Mouse (Mus musculus) T-helper 2 cell (primary cell): ENCODE measurements around the gene Map1s.

Experiments
- in situ Hi-C: fragments of 300-600 bp; cut with MboI, MseI; formaldehyde crosslinking; loops from one replicate; pipeline ENCODE4 v1.15.1; 2025; ENCODE audit warnings: high pct_unique_total_duplicates

The Map1s gene

DNA sequence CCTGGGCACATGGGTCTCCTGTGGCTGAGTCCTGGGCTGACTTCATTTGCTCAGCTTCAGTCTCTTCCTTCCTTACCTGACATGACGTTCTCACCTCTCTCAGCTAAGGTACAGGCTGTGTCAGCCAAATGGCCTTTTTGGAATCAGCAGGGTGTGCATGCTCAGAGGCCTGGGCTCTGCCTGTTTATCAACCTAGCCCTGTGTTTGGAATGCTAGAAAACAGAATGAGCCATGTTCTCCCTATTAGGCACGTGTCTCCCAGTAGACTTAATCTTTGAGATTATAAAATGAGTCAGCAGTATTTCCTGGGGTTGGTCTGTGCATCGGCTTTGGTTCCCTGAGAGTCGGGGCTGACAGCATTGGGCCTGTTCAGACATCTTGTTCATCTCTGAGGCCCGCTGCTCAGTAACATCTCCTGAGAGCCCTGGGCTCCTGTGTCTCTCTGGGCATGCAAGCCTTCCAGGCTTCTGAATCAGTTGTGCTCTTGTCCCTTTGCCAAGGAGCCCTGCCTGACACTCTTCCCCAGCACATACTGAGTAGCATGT is 23.1 kb downstream of the Map1s start:
- in situ Hi-C loops, result no loop called here

DNA sequence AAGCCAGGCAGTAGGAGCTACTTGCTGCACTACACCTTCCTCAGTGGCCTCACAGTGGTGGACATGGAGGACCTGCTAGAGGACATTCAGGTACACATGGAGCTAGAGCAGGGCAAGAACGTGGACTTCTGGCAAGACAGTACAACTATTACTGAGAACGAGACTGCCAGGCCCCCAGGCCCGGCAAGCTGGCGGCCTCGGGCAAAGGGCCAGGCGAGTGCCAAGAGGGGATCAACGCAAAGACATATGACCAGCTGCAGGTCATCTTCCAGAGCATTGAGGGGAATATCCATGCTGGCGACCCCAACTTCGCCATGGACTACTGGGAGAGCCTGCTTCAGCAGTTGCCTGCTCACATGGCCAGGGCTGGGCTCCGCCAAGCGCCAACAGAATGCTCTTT is 26.0 kb downstream of the Map1s start:
- in situ Hi-C loops, result no loop called here

DNA sequence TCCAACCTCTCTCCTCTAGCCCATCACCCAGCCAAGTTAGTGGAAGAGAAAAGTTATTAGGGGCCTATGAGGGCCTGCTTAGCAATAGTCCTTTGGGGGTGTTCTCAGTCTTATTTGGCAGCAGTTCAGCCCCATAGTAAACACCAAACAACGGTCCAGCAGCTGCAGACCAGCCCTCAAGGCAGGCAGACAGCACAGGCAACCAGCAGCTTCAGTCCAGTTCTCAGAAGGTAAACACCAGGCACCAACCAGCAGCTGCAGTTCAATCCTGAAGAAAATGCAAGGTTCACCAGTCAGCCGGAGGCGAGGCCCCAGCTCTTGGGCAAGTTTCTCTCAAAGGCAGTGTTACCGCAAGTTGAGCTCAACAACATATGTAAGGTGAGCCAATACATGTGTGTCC is 27.3 kb downstream of the Map1s start:
- in situ Hi-C loops, result no loop called here

DNA sequence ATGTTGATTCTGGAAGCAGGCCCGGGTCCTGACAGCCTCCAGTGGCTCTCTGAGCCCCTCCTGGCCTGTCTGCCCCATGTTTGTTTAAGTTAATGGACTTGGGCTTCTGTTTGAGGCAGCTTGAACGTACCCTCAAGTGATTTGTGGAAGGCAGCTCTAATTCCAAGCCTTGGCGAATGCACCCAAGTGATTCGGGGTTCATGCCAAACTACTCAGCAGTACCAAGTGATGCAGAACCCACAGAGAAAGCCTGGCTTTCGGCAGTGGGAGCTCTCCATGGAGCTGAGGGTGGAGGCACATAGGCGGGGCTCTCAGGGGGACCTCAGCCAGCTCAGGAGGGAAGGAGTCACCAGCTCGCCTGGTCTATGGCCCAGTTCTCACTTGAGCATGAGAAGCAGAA is 29.1 kb downstream of the Map1s start:
- in situ Hi-C loops, result no loop called here

DNA sequence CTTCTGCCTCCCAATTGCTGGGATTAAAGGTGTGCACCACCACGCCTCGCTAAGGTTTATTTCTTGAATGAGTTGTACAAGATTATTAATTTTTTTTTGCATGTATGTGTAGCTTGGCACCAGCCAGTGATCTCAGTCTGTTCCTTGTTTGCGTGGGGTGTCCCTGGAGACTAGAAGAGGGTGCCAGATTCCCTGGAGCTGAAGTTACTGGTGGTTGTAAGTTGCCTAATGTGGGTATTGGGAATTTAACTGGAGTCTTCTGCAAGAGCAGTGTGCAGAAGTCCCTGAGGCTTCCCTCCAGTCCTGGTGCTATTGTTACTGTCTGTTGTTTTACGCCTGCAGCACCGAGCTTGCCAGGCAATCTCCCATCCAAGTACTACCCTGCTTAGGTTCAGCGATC is 31.5 kb downstream of the Map1s start:
- in situ Hi-C loops, result no loop called here

DNA sequence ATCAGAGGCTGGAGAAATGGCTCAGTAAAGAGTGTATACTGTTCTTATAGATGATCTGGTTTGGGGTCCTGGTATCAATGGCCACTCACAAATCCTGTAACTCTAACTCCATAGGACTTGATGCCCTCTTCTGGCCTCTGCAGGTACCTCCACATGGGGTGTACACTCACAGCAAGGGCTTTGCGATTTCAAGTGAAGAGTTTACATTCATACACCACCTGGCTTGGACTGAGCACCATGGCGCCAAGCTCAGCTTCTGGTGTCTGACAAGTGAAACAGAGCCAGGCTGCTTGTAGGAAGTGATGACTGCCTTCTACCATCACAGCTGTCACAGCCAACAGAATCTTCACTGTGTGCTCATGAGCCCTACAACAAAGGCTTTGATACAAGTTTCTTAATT is 35.7 kb downstream of the Map1s start:
- in situ Hi-C loops, result no loop called here

DNA sequence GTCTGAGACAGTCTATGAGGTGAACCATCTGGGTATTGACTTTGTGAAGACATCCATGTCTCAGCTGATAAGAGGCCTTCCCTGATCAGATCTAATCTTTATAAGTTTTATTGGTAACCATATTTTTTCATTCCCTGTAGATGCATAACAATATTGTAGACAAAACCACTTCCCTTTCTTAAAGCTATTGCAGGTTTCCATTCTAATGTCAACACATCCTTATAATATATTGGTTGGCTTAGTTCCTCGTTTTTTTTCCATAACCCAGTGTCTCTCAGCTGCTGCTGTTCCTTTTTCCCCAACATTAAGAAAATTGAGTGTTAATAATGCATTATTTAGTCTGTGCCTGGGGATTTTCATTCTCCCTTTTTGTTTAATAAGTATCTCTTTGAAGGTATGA is 37.5 kb downstream of the Map1s start:
- in situ Hi-C loops, result no loop called here

DNA sequence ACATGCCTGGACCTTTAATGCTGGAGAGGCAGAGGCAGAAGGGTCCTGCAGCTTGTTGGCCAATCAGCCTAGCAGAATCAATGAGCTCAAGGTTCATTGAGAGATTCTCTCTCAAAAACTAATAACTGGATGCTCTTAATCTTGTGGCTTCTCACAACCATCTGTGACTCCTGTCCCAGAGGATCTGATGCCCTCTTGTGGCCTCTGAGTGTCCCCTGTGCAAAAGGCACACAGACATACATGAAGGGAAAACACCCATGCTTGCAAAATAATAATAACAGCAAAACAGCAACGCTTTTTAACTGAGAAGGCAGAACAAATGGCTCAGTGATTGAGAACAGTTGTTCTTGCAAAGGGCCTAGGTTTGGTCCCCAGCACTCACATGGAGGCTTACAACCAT is 44.1 kb downstream of the Map1s start:
- in situ Hi-C loops, result no loop called here

DNA sequence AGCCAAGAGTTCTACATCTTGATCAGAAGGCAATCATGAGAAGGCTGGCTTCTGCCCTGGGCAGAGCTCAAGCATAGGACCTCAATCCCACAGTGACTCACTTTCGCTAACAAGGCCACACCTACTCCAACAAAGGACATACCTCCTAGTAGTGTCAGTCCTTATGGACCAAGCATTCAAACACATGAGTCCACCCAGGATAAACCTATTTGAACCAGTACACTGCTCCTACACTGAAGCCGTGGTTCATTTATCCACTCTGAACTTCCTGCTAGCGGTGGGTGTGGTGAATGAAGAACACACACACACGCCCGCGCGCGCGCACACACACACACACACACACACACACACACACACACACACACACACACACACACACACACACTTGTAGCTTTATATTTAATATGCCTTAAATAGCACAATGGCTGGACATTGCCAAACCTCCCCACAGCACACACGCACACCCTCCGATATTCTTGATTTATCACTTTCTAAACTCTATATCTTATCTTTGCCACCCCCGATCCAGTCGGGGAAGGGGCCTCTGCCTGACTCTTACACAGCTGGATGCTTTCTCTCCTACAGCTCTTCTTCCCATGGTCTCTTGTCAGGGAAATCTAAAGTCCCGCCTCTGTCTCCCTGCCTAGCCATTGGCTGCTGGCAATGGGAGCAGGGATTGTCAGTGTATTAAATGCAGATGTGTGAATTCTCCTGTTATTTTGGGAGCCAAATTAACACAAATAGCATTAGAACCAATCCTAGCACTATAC is 55.2 kb downstream of the Map1s start:
- in situ Hi-C loops, result no loop called here

DNA sequence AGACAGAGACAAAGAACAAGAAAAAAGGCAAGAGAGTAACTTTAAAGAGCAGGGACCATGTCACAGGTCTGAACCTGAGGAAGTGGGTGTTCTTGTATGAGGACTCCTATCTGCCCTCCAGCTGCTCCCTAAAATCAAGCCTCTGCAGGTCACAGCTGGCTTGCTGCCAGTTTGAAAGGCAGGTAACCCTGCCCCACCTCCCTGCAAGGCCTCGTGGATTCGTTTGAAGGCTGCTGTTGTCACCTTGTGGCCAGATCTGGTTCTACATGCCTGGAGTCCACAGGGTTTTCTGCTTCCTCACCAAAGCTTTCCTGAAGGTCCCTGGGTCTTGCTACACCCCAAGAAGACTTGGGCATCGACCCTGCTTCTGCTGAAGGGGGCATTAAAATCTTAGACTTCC is 58.4 kb downstream of the Map1s start:
- in situ Hi-C loops, result no loop called here

DNA sequence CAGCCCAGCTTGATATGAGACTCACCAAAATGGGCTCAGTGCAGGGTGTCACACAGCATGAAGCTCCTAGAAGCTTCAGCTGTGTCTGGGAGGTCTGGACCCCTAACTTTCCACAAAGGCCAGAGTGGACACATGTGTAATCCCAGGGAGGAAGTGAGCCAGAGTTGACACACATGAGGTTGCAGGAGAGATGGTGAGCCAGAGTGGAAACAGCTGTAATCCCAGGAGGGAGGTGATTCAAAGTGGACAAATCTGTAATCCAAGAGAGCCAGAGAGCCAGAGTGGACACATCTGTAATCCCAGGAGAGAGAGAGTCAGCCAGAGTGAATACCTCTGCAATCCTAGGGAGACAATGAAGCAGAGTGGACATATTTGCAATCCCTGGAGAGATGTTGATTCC is 59.1 kb downstream of the Map1s start:
- in situ Hi-C loops, result no loop called here
